ENCODE assay signal across 8 mouse cellular contexts in genomic region chr2:155591676-155592075, GRCm38 (mm10). TPM values are rescaled to one million over a fixed set of nuclear protein-coding genes. Genes with fewer than 3 reads are reported as not detected.
DNase-seq lines count a peak whose midpoint lies in the region; ATAC-seq and TF ChIP-seq lines count a peak whose summit lies in the region.

No protein-coding gene starts in this region.

- peak overlapping the region; percentile 71 to 89 for H3K4me3 ChIP-seq in ES-E14 (ENCODE audit: insufficient read depth in 1 of 2, low read depth in 1 of 2, low read length in 2 of 2, poor library complexity in 1 of 2, severe bottlenecking in 1 of 2)
- peak overlapping the region; percentile 58 for H3K4me3 ChIP-seq in heart, postnatal 0 days (ENCODE audit: low read depth, low read length)
- H3K4me3 ChIP-seq in limb, embryonic 13.5 days, result peak overlapping the region; percentile 56
- H3K4me3 ChIP-seq in neural tube, embryonic 15.5 days (replicated peaks), result peak overlapping the region; percentile 68

- H3K27ac ChIP-seq in ES-E14 (ENCODE audit: insufficient read depth, low read depth, low read length, poor library complexity, severe bottlenecking), result no peak overlapping the region
- H3K27ac ChIP-seq in heart, postnatal 0 days (ENCODE audit: low read depth), result peak overlapping the region; percentile 87
- H3K27ac ChIP-seq in limb, embryonic 13.5 days, result peak overlapping the region; percentile 72
- peak overlapping the region; percentile 83 for H3K27ac ChIP-seq in neural tube, embryonic 15.5 days (replicated peaks)

- WGBS in heart, postnatal 0 days, result 3% methylated on average over 6 of the region's 6 CpGs
- 6% methylated on average over 6 of the region's 6 CpGs for WGBS in limb, embryonic 13.5 days
- 9% methylated on average over 6 of the region's 6 CpGs for WGBS in neural tube, embryonic 15.5 days

- H3K9me3 ChIP-seq in ES-E14 (ENCODE audit: control insufficient read depth, insufficient read depth, low read depth, low read length), result no peaks in the 10 kb centered on the region
- H3K9me3 ChIP-seq in heart, postnatal 0 days (replicated peaks; ENCODE audit: control insufficient read depth, low read length), result no peaks in the 10 kb centered on the region
- no peaks in the 10 kb centered on the region for H3K9me3 ChIP-seq in limb, embryonic 13.5 days
- no peaks in the 10 kb centered on the region for H3K9me3 ChIP-seq in neural tube, embryonic 15.5 days (replicated peaks)

- peaks cover 8 to 12% of the 10 kb centered on the region in 2 experiments for H3K4me1 ChIP-seq in ES-E14 (ENCODE audit: control insufficient read depth in 2 of 2, insufficient read depth in 2 of 2, low read length in 2 of 2, poor library complexity in 1 of 2)
- peaks cover 7% of the 10 kb centered on the region; the same call in 1 of the 2 replicates for H3K4me1 ChIP-seq in heart, postnatal 0 days (ENCODE audit: control insufficient read depth, insufficient read depth)
- peaks cover 17% of the 10 kb centered on the region for H3K4me1 ChIP-seq in limb, embryonic 13.5 days
- H3K4me1 ChIP-seq in neural tube, embryonic 15.5 days, result peaks cover 17% of the 10 kb centered on the region

- TF ChIP-seq CTCF in heart, postnatal 0 days (IDR thresholded peaks at IDR 0.05; ENCODE audit: low read depth), result no peak

- in situ Hi-C loops in ES-E14 (cut with MboI; ENCODE audit: low sequenced_read_pairs in 2 of 2, unreplicated experiment in 2 of 2), result no loop called here

- no peak for TF ChIP-seq EP300 in heart, postnatal 0 days (IDR thresholded peaks at IDR 0.05; ENCODE audit: low read depth)

- H3K9ac ChIP-seq in ES-E14 (ENCODE audit: insufficient read depth, low read depth, low read length, poor library complexity, severe bottlenecking), result peak overlapping the region; percentile 82; the same call in 1 of the 2 replicates
- peak overlapping the region; percentile 78 for H3K9ac ChIP-seq in heart, postnatal 0 days (replicated peaks; ENCODE audit: low read depth, low read length)
- peak overlapping the region; percentile 76 for H3K9ac ChIP-seq in limb, embryonic 13.5 days
- peak overlapping the region; percentile 67 for H3K9ac ChIP-seq in neural tube, embryonic 15.5 days (replicated peaks)

- DNase-seq in cerebellum, adult 9-10 months, result peak; percentile 39
- no peak for DNase-seq in cerebellum, adult 18-20 months
- DNase-seq in ES-E14 (ENCODE audit: low read depth, low spot score), result no peak
- DNase-seq in heart, postnatal 0 days (ENCODE audit: low spot score), result no peak
- no peak for DNase-seq in spleen, adult 18-20 months
- DNase-seq in layer of hippocampus, adult 9-10 months (ENCODE audit: low spot score), result no peak

- no peaks in the 10 kb centered on the region for H3K36me3 ChIP-seq in ES-E14 (ENCODE audit: control insufficient read depth, insufficient read depth, low read length, poor library complexity, severe bottlenecking)
- no peaks in the 10 kb centered on the region for H3K36me3 ChIP-seq in heart, postnatal 0 days (replicated peaks; ENCODE audit: control insufficient read depth, insufficient read depth, low read length)
- no peaks in the 10 kb centered on the region for H3K36me3 ChIP-seq in limb, embryonic 13.5 days
- H3K36me3 ChIP-seq in neural tube, embryonic 15.5 days, result no peaks in the 10 kb centered on the region

- ATAC-seq in heart, postnatal 0 days (ENCODE audit: insufficient read depth, low read depth), result no peak
- ATAC-seq in limb, embryonic 13.5 days (ENCODE audit: low FRiP score, low read depth), result no peak
- ATAC-seq in neural tube, embryonic 15.5 days (ENCODE audit: low FRiP score), result no peak

- H3K27me3 ChIP-seq in heart, postnatal 0 days (ENCODE audit: control insufficient read depth, insufficient read depth, low read length), result no peaks in the 10 kb centered on the region
- 0 out of 2 replicates have a peak, but pooled peaks cover 4% of the 10 kb centered on the region for H3K27me3 ChIP-seq in limb, embryonic 13.5 days
- H3K27me3 ChIP-seq in neural tube, embryonic 15.5 days (replicated peaks), result peaks cover 3% of the 10 kb centered on the region

- peak overlapping the region; percentile 86 for H3K4me2 ChIP-seq in heart, postnatal 0 days (ENCODE audit: low read depth, low read length)
- H3K4me2 ChIP-seq in limb, embryonic 13.5 days (replicated peaks), result peak overlapping the region; percentile 74
- peak overlapping the region; percentile 86 for H3K4me2 ChIP-seq in neural tube, embryonic 15.5 days

TF ChIP-seq in ES-E14, 5 proteins besides CTCF, POLR2A, EP300 and RAD21:
- TF ChIP-seq CHD2 (IDR thresholded peaks at IDR 0.05; ENCODE audit: low read depth, low read length) (no peak), MAFK (IDR thresholded peaks at IDR 0.05; ENCODE audit: insufficient read depth, low read depth, low read length) (no peak), HCFC1 (IDR thresholded peaks at IDR 0.05; ENCODE audit: borderline replicate concordance, insufficient read depth, low read length) (no peak), ZC3H11A (IDR thresholded peaks at IDR 0.05; ENCODE audit: borderline replicate concordance, low read depth, low read length) (no peak), ZNF384 (IDR thresholded peaks at IDR 0.05; ENCODE audit: low read depth, low read length) (no peak)

RNA-seq across cellular contexts. Expression of gene Gss, which starts 0.9 kb away (rescaled TPM):
- total RNA-seq in ES-E14 (2012; rRNA removed), result 17.8 and 27.8 TPM in 2 replicates
- total RNA-seq in heart, postnatal 0 days (2014; rRNA removed; ENCODE audit: low replicate concordance), result 32.5 and 52.3 TPM in 2 replicates
- 24.8 and 25.9 TPM in 2 replicates for polyA plus RNA-seq in heart, postnatal 0 days (2015; fragmentation: Nextera tagmentation; extraction: Ambion mirVana)
- 27.5 and 27.9 TPM in 2 replicates for polyA plus RNA-seq in limb, embryonic 13.5 days (2015; fragmentation: Nextera tagmentation; extraction: Ambion mirVana)
- polyA plus RNA-seq in neural tube, embryonic 15.5 days (2015; fragmentation: Nextera tagmentation; extraction: Ambion mirVana), result 15.9 and 21.7 TPM in 2 replicates

RNA-seq across cellular contexts. Expression of gene Myh7b, which starts 19.3 kb away (rescaled TPM):
- total RNA-seq in ES-E14 (2012; rRNA removed), result 5.4 and 8.0 TPM in 2 replicates
- 17.2 and 48.4 TPM in 2 replicates for total RNA-seq in heart, postnatal 0 days (2014; rRNA removed; ENCODE audit: low replicate concordance)
- 12.2 and 12.5 TPM in 2 replicates for polyA plus RNA-seq in heart, postnatal 0 days (2015; fragmentation: Nextera tagmentation; extraction: Ambion mirVana)
- polyA plus RNA-seq in limb, embryonic 13.5 days (2015; fragmentation: Nextera tagmentation; extraction: Ambion mirVana), result 2.7 and 3.7 TPM in 2 replicates
- 1.0 and 1.9 TPM in 2 replicates for polyA plus RNA-seq in neural tube, embryonic 15.5 days (2015; fragmentation: Nextera tagmentation; extraction: Ambion mirVana)
